Mouse (Mus musculus): ENCODE data around the gene Dmwd.

GRCm38 (mm10) chr7:19054777-19055076, 21.3 kb upstream of the Dmwd start:
- TF ChIP-seq POLR2A (IDR thresholded peaks at IDR 0.05; ENCODE audit: extremely low read depth, insufficient read depth, low read length) (no peak), CTCF (IDR thresholded peaks at IDR 0.05; ENCODE audit: extremely low read depth, insufficient read depth, low read length) (no peak)

All from cortical plate, adult 2 months (tissue).